Mouse (Mus musculus): ENCODE data around the gene Med24. TPM values are rescaled to one million over a fixed set of nuclear protein-coding genes. Genes with fewer than 3 reads are reported as not detected.
A peak's percentile ranks its signal among the peaks of the same experiment; 100 is the strongest.
"Not testable (repeated sequence)": the region's sequence is repeated elsewhere in the genome, so short reads cannot be mapped to it uniquely, and the experiment has no call there.

Gene Med24
- polyA plus RNA-seq, 1 experiment from 2014 or later: 63.8 TPM

DNA sequence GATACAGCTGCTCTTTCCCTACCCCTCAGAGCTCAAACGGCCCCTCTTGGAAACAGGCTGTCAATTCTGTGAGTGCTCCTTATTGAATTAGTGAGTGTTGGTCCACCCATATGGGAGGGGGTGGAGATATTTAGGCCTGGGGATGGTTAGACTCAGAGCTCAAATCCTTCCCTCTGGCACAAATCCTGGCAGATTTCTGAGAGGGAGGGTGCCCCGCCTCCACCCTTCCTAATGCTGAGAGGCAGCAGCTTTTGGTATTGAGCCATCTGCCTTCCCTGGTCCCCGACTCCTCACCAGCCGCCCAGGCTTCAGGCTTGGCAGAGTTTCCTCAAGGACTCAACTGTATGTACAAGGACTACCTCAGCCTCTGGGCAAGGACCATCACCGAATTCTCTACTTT, 1.9 kb upstream of the Med24 start:
- WGBS: 40% methylated on average over 5 of the region's 5 CpGs
- Histone ChIP-seq H3K27me3 (no peaks in the 10 kb centered on the region), H3K27ac (peak overlapping the region; percentile 82), H3K4me2 (peak overlapping the region; percentile 22), H3K4me3 (no peak overlapping the region), H3K9me3 (peaks cover 6% of the 10 kb centered on the region), H3K36me3 (peaks cover 15% of the 10 kb centered on the region), H3K4me1 (peaks cover 32% of the 10 kb centered on the region), H3K9ac (peak overlapping the region; percentile 36; the same call in 1 of the 2 replicates)
- ATAC-seq (ENCODE audit: insufficient number of reproducible peaks, insufficient read depth, low FRiP score, low TSS enrichment, low read depth): peak; percentile 34; the same call in 1 of the 2 replicates

DNA sequence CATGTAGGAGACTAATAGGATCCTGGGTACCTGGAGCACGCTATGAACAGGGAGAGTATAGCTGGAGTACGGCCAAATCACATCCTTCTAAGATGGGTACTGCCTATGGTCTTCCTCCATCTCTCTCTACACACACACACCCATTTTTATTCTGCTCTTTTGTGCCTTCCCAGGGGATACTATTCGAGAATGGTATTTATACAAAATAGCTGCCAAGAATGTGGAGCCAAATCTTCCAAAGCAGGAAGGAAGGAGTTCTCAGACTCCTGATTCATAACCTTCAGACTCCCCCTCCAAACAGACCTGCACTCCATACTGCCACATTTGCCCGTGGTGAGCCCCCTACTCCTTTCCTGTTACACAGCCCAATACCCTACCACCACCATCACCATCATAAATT, 1.5 kb upstream of the Med24 start:
- Histone ChIP-seq H3K4me2 (peak overlapping the region; percentile 22), H3K9me3 (peaks cover 6% of the 10 kb centered on the region), H3K27ac (peak overlapping the region; percentile 82), H3K27me3 (no peaks in the 10 kb centered on the region), H3K36me3 (peaks cover 19% of the 10 kb centered on the region), H3K4me1 (peaks cover 32% of the 10 kb centered on the region), H3K9ac (no peak overlapping the region; the same call in 1 of the 2 replicates), H3K4me3 (no peak overlapping the region)
- 57% methylated on average over 4 of the region's 4 CpGs for WGBS
- no peak for ATAC-seq (ENCODE audit: insufficient number of reproducible peaks, insufficient read depth, low FRiP score, low TSS enrichment, low read depth)

DNA sequence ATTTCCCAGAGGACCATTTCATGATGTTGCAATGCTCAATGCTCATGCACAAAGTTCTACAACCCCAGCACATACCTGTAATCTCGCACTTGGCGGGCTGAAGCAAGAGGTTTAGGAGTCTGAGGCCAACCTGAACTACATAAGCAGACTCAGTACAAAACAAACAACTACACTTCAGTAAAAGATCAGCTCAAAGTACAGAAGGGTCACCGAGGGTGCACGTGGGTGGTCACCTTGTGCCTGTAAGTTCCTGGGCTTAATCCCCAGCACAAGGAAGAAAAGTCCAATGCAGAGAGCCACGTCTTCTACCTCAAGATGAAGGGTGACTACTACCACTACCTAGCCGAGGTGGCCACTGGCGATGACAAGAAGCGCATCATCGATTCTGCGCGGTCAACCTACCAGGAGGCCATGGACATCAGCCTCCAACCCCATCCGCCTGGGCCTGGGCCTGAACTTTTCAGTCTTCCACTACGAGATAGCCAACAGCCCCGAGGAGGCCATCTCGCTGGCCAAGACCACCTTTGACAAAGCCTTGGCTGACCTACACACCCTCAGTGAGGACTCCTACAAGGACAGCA, 3.2 kb downstream of the Med24 start:
- no peak for ATAC-seq (ENCODE audit: insufficient number of reproducible peaks, insufficient read depth, low FRiP score, low TSS enrichment, low read depth)
- H3K9me3 ChIP-seq: no peaks in the 10 kb centered on the region
- H3K36me3 ChIP-seq: peaks cover 47% of the 10 kb centered on the region
- H3K4me1 ChIP-seq: peaks cover 23% of the 10 kb centered on the region
- no peak overlapping the region for H3K4me2 ChIP-seq
- no peak overlapping the region for H3K9ac ChIP-seq
- H3K27me3 ChIP-seq: no peaks in the 10 kb centered on the region
- no peak overlapping the region for H3K4me3 ChIP-seq
- 94% methylated on average over 15 of the region's 15 CpGs for WGBS
- no peak overlapping the region for H3K27ac ChIP-seq

DNA sequence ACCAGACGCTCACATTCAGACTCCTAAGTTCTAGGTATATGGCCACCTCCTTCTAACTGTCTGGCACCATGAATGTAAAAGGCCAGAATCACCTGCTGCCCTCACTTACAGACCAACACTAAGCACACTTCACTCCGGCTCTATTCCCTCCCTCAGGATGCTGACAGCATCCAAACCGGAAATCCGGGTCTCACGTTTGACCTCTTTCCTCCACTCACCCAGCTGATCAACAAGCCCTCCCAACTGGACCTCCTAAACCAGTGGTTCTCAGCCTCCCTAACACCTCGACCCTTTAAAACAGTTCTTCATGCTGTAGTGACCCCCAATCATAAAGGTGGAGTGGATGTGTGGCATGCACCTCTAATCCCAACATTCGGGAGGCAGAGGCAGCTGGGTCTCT, 6.1 kb downstream of the Med24 start:
- no peak overlapping the region for H3K27ac ChIP-seq
- no peak overlapping the region for H3K4me3 ChIP-seq
- H3K9me3 ChIP-seq: no peaks in the 10 kb centered on the region
- peaks cover 10% of the 10 kb centered on the region for H3K4me1 ChIP-seq
- H3K27me3 ChIP-seq: no peaks in the 10 kb centered on the region
- H3K9ac ChIP-seq: no peak overlapping the region
- peaks cover 54% of the 10 kb centered on the region for H3K36me3 ChIP-seq
- 75% methylated on average over 7 of the region's 7 CpGs for WGBS
- no peak overlapping the region for H3K4me2 ChIP-seq
- no peak for ATAC-seq (ENCODE audit: insufficient number of reproducible peaks, insufficient read depth, low FRiP score, low TSS enrichment, low read depth)

DNA sequence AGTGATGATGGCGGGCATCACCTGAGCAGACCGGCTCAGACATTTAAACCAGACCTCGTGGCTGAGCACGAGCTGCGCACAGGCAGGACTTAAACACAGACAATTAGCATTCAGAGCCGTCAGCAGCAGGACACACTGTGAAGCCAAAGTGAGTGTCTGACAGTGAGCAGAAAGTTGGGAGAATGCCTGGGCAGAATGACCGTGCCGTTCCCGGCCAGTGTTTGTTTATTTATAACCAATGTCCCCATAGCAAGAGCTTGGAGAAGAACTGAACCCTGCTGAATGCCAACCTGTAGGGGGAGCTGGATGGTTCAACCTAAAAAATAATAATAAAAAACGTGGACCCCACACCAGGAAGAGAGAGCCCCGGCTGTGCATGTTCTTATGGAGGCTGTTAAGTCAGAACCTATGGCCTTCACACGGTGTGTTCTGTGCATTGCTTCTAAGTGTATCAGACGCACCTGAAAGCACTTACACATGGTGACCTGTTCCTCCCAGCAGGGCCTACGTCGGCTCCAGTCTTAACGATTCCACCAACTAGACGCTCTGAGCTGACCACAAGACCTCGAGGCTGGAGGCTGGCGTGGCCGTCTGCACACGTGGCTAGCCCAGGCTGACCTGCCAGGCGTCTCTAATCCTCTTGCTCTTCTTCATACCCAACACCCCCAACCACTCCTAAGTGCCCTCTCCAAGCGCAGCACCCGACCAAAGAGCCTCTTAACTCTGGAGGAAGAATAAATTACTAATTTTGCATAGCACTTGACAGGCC, 7.6 kb downstream of the Med24 start:
- no peak overlapping the region for H3K4me2 ChIP-seq
- ATAC-seq (ENCODE audit: insufficient number of reproducible peaks, insufficient read depth, low FRiP score, low TSS enrichment, low read depth): no peak
- 64% methylated on average over 24 of the region's 24 CpGs for WGBS
- no peaks in the 10 kb centered on the region for H3K27me3 ChIP-seq
- no peak overlapping the region for H3K9ac ChIP-seq
- H3K4me1 ChIP-seq: peaks cover 12% of the 10 kb centered on the region
- 0 out of 2 replicates have a peak overlapping the region, but pooled peaks have one; percentile 33 for H3K27ac ChIP-seq
- H3K36me3 ChIP-seq: peaks cover 54% of the 10 kb centered on the region
- H3K9me3 ChIP-seq: no peaks in the 10 kb centered on the region
- H3K4me3 ChIP-seq: no peak overlapping the region

DNA sequence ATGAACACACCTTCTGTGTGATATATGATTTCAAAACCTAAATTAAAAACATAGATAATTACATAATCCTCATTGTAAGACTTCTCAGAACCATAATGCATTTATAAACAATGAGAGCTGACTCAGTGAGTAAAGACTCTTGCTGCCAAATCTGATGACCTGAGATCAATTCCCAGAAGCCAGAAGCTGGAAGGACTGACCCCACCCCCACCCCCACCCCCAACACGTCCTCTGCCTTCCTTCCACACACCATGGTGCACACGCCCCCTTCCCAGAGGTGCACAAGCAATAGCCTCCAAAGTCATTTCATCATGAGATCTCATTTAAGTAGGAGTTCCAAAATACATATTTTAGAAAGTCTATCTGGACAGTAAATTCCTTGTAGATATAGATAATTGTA, 8.5 kb downstream of the Med24 start:
- WGBS: 72% methylated on average over 2 of the region's 2 CpGs
- peaks cover 12% of the 10 kb centered on the region for H3K4me1 ChIP-seq
- peaks cover 56% of the 10 kb centered on the region for H3K36me3 ChIP-seq
- no peaks in the 10 kb centered on the region for H3K27me3 ChIP-seq
- H3K27ac ChIP-seq: no peak overlapping the region
- no peak overlapping the region for H3K4me2 ChIP-seq
- H3K4me3 ChIP-seq: no peak overlapping the region
- no peak overlapping the region for H3K9ac ChIP-seq
- no peaks in the 10 kb centered on the region for H3K9me3 ChIP-seq
- ATAC-seq (ENCODE audit: insufficient number of reproducible peaks, insufficient read depth, low FRiP score, low TSS enrichment, low read depth): no peak

DNA sequence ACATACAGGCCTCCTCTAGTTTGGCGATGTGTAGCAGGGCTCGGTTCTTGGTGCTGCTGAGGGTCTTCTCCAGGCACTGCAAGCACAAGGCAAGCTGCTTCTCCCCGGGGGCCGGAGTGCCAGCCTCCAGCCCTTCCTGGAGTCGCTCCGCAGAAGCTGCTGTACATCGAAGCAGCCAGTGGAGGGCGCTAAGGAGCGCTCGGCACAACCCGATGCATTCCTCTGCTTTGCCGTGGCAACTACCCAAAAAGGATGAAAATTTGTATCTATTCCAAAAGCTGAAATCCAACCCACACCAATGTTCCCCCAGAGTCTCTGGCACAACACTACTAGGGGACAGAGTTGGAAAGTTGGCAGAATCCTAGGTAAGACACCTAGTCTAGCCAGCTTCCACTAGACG, 11.3 kb downstream of the Med24 start:
- no peak for ATAC-seq (ENCODE audit: insufficient number of reproducible peaks, insufficient read depth, low FRiP score, low TSS enrichment, low read depth)
- Histone ChIP-seq H3K4me3 (no peak overlapping the region), H3K9me3 (no peaks in the 10 kb centered on the region), H3K4me1 (peaks cover 12% of the 10 kb centered on the region), H3K9ac (0 out of 2 replicates have a peak overlapping the region, but pooled peaks have one; percentile 32), H3K27me3 (no peaks in the 10 kb centered on the region), H3K36me3 (peaks cover 57% of the 10 kb centered on the region), H3K4me2 (0 out of 2 replicates have a peak overlapping the region, but pooled peaks have one; percentile 19), H3K27ac (peak overlapping the region; percentile 52; the same call in 1 of the 2 replicates)
- WGBS: 12% methylated on average over 13 of the region's 13 CpGs

DNA sequence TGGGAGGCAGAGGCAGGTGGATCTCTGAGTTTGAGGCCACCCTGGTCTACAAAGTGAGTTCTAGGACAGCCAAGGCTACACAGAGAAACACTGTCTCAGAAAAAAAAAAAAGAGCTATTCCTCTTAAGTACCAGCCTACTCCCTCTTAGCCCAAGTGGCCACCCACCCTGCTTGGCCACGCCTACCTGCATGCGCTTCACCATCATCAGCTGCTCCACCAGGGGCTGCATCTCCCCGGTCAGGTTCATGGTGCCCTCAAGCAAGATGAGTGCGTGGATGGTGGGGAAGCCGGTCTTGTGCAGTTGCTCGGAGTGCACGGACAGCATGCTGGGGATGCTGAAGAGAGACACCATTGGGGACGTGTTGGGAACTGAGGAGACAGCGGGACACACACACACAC, 13.3 kb downstream of the Med24 start:
- H3K27me3 ChIP-seq: no peaks in the 10 kb centered on the region
- 90% methylated on average over 9 of the region's 9 CpGs for WGBS
- peaks cover 69% of the 10 kb centered on the region for H3K36me3 ChIP-seq

DNA sequence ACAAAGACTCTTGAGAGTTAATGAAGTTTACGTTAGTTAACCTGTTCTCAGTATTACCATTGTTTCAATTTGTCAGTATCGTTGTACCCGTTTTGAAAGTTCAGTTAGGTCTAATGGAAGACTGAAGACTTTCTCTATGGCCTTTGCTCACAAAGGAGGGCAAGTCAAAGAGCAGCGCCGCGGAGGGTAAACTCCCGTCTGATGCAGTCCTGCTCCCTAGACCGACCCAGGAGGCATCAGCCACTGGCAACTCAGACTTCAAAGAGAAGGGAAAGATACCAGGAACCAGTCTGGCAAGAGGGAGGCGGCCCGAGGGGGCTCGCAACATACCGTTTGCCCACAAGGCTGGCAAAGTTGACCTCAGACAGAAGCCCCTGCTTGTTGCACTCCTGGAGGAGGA, 15.5 kb downstream of the Med24 start:
- Histone ChIP-seq H3K9ac (no peak overlapping the region), H3K4me3 (no peak overlapping the region), H3K27me3 (no peaks in the 10 kb centered on the region), H3K9me3 (no peaks in the 10 kb centered on the region), H3K36me3 (peaks cover 83% of the 10 kb centered on the region), H3K27ac (no peak overlapping the region), H3K4me1 (peaks cover 23% of the 10 kb centered on the region), H3K4me2 (no peak overlapping the region)
- 82% methylated on average over 12 of the region's 12 CpGs for WGBS
- ATAC-seq (ENCODE audit: insufficient number of reproducible peaks, insufficient read depth, low FRiP score, low TSS enrichment, low read depth): no peak

More for the DNA sequence above, 13.3 kb downstream of the Med24 start:
- peaks cover 12% of the 10 kb centered on the region for H3K4me1 ChIP-seq
- H3K9ac ChIP-seq: no peak overlapping the region
- ATAC-seq (ENCODE audit: insufficient number of reproducible peaks, insufficient read depth, low FRiP score, low TSS enrichment, low read depth): no peak
- no peak overlapping the region for H3K27ac ChIP-seq
- H3K9me3 ChIP-seq: no peaks in the 10 kb centered on the region
- no peak overlapping the region for H3K4me3 ChIP-seq
- no peak overlapping the region for H3K4me2 ChIP-seq

DNA sequence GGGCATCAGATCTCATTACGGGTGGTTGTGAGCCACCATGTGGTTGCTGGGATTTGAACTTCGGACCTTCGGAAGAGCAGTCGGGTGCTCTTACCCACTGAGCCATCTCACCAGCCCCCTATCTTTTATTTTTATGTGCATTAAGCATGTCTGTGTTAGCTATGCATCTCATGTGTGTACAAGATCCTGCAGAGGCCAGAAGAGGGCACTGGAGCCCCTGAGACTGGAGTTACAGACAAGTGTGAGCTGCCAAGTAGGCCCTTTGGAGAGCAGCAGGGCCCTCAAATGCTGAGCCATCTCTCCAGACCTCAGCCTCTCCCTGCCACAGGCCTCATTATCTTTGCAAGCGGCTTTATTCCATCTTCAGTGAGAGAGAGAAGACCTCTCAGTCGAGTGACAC, 17.2 kb downstream of the Med24 start:
- H3K9me3 ChIP-seq; H3K27ac ChIP-seq; H3K9ac ChIP-seq; H3K27me3 ChIP-seq; ATAC-seq (ENCODE audit: insufficient number of reproducible peaks, insufficient read depth, low FRiP score, low TSS enrichment, low read depth); H3K4me2 ChIP-seq; H3K4me3 ChIP-seq: not testable (repeated sequence)
- H3K4me1 ChIP-seq: peaks cover 30% of the 10 kb centered on the region
- H3K36me3 ChIP-seq: peaks cover 90% of the 10 kb centered on the region
- WGBS: 83% methylated on average over 6 of the region's 6 CpGs

DNA sequence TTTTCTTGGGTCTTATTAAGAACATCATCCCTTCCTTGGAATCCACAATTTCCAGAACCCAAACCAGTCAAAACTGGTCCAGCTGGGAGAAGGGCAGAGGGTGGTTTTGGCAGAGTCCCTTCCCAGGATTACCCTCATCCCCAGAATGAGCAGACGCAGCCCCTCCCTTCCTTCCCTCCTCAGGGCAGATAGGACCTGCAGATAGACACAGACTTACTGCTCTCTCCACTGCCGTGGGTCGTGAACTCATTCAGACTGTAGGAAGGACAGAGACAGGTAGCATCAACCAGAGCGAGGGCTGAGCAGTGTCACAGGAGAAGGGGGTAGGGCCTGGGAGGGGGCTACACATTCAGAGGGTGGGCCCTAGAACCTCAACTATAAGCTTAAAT, 18.2 kb downstream of the Med24 start:
- H3K4me2 ChIP-seq: no peak overlapping the region
- H3K9me3 ChIP-seq: no peaks in the 10 kb centered on the region
- H3K4me3 ChIP-seq: no peak overlapping the region
- peaks cover 32% of the 10 kb centered on the region for H3K4me1 ChIP-seq
- WGBS: 79% methylated on average over 4 of the region's 4 CpGs
- H3K27ac ChIP-seq: peak overlapping the region; percentile 3; the same call in 1 of the 2 replicates
- H3K36me3 ChIP-seq: peaks cover 90% of the 10 kb centered on the region
- no peak overlapping the region for H3K9ac ChIP-seq
- no peak for ATAC-seq (ENCODE audit: insufficient number of reproducible peaks, insufficient read depth, low FRiP score, low TSS enrichment, low read depth)
- H3K27me3 ChIP-seq: no peaks in the 10 kb centered on the region

Data from embryonic facial prominence, embryonic 13.5 days (tissue).